Mouse (Mus musculus) ES-CJ7 (cell line): ENCODE measurements around the gene Gm17359.
A peak's percentile ranks its signal among the peaks of the same experiment; 100 is the strongest.

Experiments used
- DNase-seq: peaks from one replicate; pipeline ENCODE4 v3.0.0; 2011; ENCODE audit warnings: low read depth, low spot score

Gm17359 gene

GRCm38 (mm10) chr3:79349311-79349710, 12.8 kb downstream of the Gm17359 start:
- no peak for DNase-seq

GRCm38 (mm10) chr3:79358721-79359120, 22.3 kb downstream of the Gm17359 start:
- no peak for DNase-seq

GRCm38 (mm10) chr3:79360317-79361101, 24.0 kb downstream of the Gm17359 start:
- no peak for DNase-seq

- DNase-seq = no peak
These were observed 29.6 kb downstream of the Gm17359 start for GRCm38 (mm10) chr3:79366098-79366497.

- DNase-seq = no peak
These were observed 31.8 kb downstream of the Gm17359 start for GRCm38 (mm10) chr3:79368306-79368705.

GRCm38 (mm10) chr3:79370385-79370929, 34.0 kb downstream of the Gm17359 start:
- DNase-seq = no peak

- no peak for DNase-seq
These were observed 35.2 kb downstream of the Gm17359 start for GRCm38 (mm10) chr3:79371506-79372195.

- DNase-seq = no peak
These were observed 37.5 kb downstream of the Gm17359 start for GRCm38 (mm10) chr3:79373930-79374329.

- DNase-seq = no peak
These were observed 41.6 kb downstream of the Gm17359 start for GRCm38 (mm10) chr3:79378086-79378485.

- no peak for DNase-seq
These were observed 42.9 kb downstream of the Gm17359 start for GRCm38 (mm10) chr3:79379255-79379836.

GRCm38 (mm10) chr3:79379873-79380595, 43.6 kb downstream of the Gm17359 start:
- DNase-seq = no peak

- DNase-seq = no peak
These were observed 44.9 kb downstream of the Gm17359 start for GRCm38 (mm10) chr3:79381398-79381797.

GRCm38 (mm10) chr3:79385434-79386029, 49.1 kb downstream of the Gm17359 start:
- DNase-seq = peak; percentile 15

GRCm38 (mm10) chr3:79389081-79389480, 52.6 kb downstream of the Gm17359 start:
- no peak for DNase-seq

GRCm38 (mm10) chr3:79400552-79400951, 64.1 kb downstream of the Gm17359 start:
- no peak for DNase-seq

GRCm38 (mm10) chr3:79402056-79402455, 65.6 kb downstream of the Gm17359 start:
- DNase-seq = no peak

- no peak for DNase-seq
These were observed 72.1 kb downstream of the Gm17359 start for GRCm38 (mm10) chr3:79408546-79408945.

- DNase-seq = no peak
These were observed 73.6 kb downstream of the Gm17359 start for GRCm38 (mm10) chr3:79409927-79410628.

- DNase-seq = no peak
These were observed 74.2 kb downstream of the Gm17359 start for GRCm38 (mm10) chr3:79410629-79410995.

GRCm38 (mm10) chr3:79411666-79412065, 75.2 kb downstream of the Gm17359 start:
- no peak for DNase-seq

GRCm38 (mm10) chr3:79413492-79413891, 77.0 kb downstream of the Gm17359 start:
- DNase-seq = no peak
